Mouse (Mus musculus): ENCODE results near the gene Pik3r2.

DNA sequence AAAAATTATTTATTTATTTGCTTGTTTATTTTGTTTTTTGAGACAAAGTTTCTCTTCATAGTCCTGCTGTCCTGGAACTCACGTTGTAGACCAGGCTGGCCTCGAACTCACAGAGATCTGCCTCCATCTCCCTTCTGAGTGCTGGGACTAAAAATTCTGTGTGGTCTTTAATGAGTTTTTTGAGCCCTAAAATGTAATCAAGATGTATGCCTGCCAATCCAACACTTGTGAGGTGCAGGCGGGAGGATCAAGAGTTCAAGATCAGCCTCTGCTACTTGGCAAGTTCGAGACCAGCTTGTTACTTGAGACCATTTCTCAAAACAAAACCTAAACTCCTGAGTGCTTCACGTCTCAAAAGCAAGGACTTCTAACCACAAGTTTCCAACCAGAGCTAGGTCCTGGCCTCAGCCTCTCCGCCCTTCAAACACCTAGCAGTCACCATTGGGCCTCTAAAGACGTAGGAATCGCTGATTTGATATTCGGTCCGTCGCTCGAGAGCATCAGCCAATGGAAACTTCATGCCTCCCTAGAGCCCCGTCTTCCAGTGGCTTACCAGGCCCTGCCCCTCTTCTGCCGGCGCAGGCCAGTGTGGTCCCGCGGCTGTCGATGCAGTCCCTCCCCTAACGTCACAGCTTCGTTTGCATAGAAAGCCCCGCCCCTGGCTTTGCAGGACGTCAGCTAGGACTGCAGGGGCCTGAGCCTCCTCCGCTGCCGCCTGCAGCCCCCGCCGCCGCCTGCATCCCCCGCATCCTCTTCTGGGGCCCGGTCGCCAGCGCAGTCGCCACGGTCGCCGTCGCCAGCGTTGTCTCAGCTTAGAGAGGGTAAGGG, 22.3 kb downstream of the Pik3r2 start, which contains the start of gene Rab3a:
- TF ChIP-seq CTCF (IDR thresholded peaks at IDR 0.05; ENCODE audit: extremely low read depth, insufficient read depth, insufficient read length, insufficient replicate concordance) (no peak), POLR2A (IDR thresholded peaks at IDR 0.05; ENCODE audit: low read depth, low read length) (no peak)

Measured in spleen, adult 2 months (tissue).